Mouse (Mus musculus): ENCODE measurements at regions not wholly inside any gene's neighbourhood (a gene's known extent, or its start where the extent isn't known, plus 50 kb on each side); places are given as distances from the start of the nearest gene placed in this dataset.

- DNase-seq, result no peak
Measured at GRCm38 (mm10) chr5:52920251-52920650, 86.4 kb downstream of the Anapc4 start.

- no peak for DNase-seq
Measured at GRCm38 (mm10) chr5:52920722-52921264, 87.0 kb downstream of the Anapc4 start.

- no peak for DNase-seq
Measured at GRCm38 (mm10) chr5:52925006-52925405, 91.2 kb downstream of the Anapc4 start.

GRCm38 (mm10) chr5:52929690-52930089 lies 95.9 kb downstream of the Anapc4 start:
- DNase-seq, result no peak

- no peak for DNase-seq
Measured at GRCm38 (mm10) chr5:52933291-52933690, 99.5 kb downstream of the Anapc4 start.

GRCm38 (mm10) chr5:52937626-52938025 lies 100.3 kb upstream of the Slc34a2 start:
- DNase-seq, result peak; percentile 31

- no peak for DNase-seq
Measured at GRCm38 (mm10) chr5:52939994-52940393, 97.9 kb upstream of the Slc34a2 start.

GRCm38 (mm10) chr5:52940645-52941044 lies 97.2 kb upstream of the Slc34a2 start:
- DNase-seq, result no peak

GRCm38 (mm10) chr5:52953875-52954274 lies 84.0 kb upstream of the Slc34a2 start:
- no peak for DNase-seq

GRCm38 (mm10) chr5:52954713-52955112 lies 83.2 kb upstream of the Slc34a2 start:
- DNase-seq, result peak; percentile 55

GRCm38 (mm10) chr5:52964209-52964608 lies 73.7 kb upstream of the Slc34a2 start:
- DNase-seq, result no peak

GRCm38 (mm10) chr5:52971811-52972210 lies 66.1 kb upstream of the Slc34a2 start:
- no peak for DNase-seq

- no peak for DNase-seq
Measured at GRCm38 (mm10) chr5:52973003-52973402, 64.9 kb upstream of the Slc34a2 start.

- DNase-seq, result no peak
Measured at GRCm38 (mm10) chr5:52975557-52976088, 62.3 kb upstream of the Slc34a2 start.

GRCm38 (mm10) chr5:52977826-52978687 lies 59.8 kb upstream of the Slc34a2 start:
- DNase-seq, result no peak

GRCm38 (mm10) chr5:52979458-52979857 lies 58.4 kb upstream of the Slc34a2 start:
- DNase-seq, result no peak

GRCm38 (mm10) chr5:52982056-52982455 lies 55.8 kb upstream of the Slc34a2 start:
- peak; percentile 26 for DNase-seq

- no peak for DNase-seq
Measured at GRCm38 (mm10) chr5:52982741-52983140, 55.1 kb upstream of the Slc34a2 start.
